In the genomic region with DNA sequence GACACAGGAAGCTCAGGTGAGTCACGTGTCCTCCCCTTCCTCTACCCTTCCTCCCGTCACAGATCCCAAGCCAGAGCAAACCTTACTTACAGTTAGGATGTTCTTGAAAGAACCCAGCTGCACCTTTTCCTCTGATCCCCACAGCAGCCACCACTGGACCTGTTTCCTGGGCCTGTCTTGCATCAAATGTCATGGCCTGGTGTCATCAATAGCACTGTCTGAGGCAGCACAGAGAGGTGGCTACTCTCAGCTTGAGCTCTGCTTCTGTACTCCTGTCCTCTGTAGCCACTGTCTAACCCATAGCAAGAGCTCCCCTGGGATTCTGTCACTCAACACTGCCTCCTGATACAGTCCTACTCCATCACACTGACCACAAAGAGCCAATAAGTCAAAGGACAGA, we compare ENCODE assay signal across 11 mouse cellular contexts. TPM values are rescaled to one million over a fixed set of nuclear protein-coding genes. Genes with fewer than 3 reads are reported as not detected.
A peak's percentile ranks its signal among the peaks of the same experiment; 100 is the strongest.
DNase-seq lines count a peak whose midpoint lies in the region; ATAC-seq and TF ChIP-seq lines count a peak whose summit lies in the region.
"Had no signal": no experiment of that assay in that cellular context is flagged by ENCODE, and none has a peak within 500 bp of the region (broad histone marks: within the 10 kb centered on the region; RNA-seq: fewer than 3 reads in every experiment).

No protein-coding gene starts in this region.

- WGBS in heart, embryonic 10.5 days = 41% methylated on average over 2 of the region's 2 CpGs
- 61% methylated on average over 2 of the region's 2 CpGs for WGBS in kidney, postnatal 0 days

- no peaks in the 10 kb centered on the region for H3K27me3 ChIP-seq in heart, embryonic 10.5 days (ENCODE audit: insufficient read depth, poor library complexity, severe bottlenecking)
- H3K27me3 ChIP-seq in kidney, postnatal 0 days (ENCODE audit: insufficient read depth, low read length) = no peaks in the 10 kb centered on the region
- H3K27me3 ChIP-seq: embryonic facial prominence, embryonic 15.5 days; neural tube, embryonic 15.5 days had no signal

- no peak for DNase-seq in heart, embryonic 10.5 days (ENCODE audit: low spot score)
- DNase-seq in heart, postnatal 10 days = no peak
- DNase-seq in kidney, postnatal 0 days (ENCODE audit: low spot score) = no peak
- DNase-seq in kidney, postnatal 36 days = no peak
- peak; percentile 14 for DNase-seq in CD4-positive helper T cell, adult 2 months (ENCODE audit: low read depth, low spot score)
- DNase-seq in induced T-regulatory cell, adult 2 months (ENCODE audit: low read depth) = peak; percentile 32
- DNase-seq in cerebellum, adult 9-10 months = no peak
- no peak for DNase-seq in retina, embryonic 14.5 days (ENCODE audit: low spot score)

- no peak overlapping the region for H3K4me3 ChIP-seq in heart, embryonic 10.5 days
- H3K4me3 ChIP-seq in kidney, postnatal 0 days (replicated peaks; ENCODE audit: low read depth, low read length) = no peak overlapping the region
- H3K4me3 ChIP-seq: embryonic facial prominence, embryonic 15.5 days; forebrain, embryonic 12.5 days; neural tube, embryonic 15.5 days had no signal

- intact Hi-C loops in heart, postnatal 10 days (cut with DNase I) = loop anchor here (2.0 kb wide), 1 partner anchor 19 kb away; no protein-coding TSS in a partner anchor

- H3K27ac ChIP-seq in heart, embryonic 10.5 days = peak overlapping the region; percentile 30
- H3K27ac ChIP-seq in kidney, postnatal 0 days = 0 out of 2 replicates have a peak overlapping the region, but pooled peaks have one; percentile 1

- TF ChIP-seq CTCF in kidney, postnatal 0 days (IDR thresholded peaks at IDR 0.05; ENCODE audit: low read depth) = no peak

- H3K4me2 ChIP-seq in kidney, postnatal 0 days (ENCODE audit: low read length) = no peak overlapping the region
- H3K4me2 ChIP-seq: embryonic facial prominence, embryonic 15.5 days; forebrain, embryonic 12.5 days; neural tube, embryonic 15.5 days had no signal

- H3K9ac ChIP-seq in kidney, postnatal 0 days (ENCODE audit: low read depth, low read length) = no peak overlapping the region
- H3K9ac ChIP-seq: embryonic facial prominence, embryonic 15.5 days; neural tube, embryonic 15.5 days had no signal

- H3K4me1 ChIP-seq in heart, embryonic 10.5 days = peaks cover 59% of the 10 kb centered on the region
- H3K4me1 ChIP-seq in kidney, postnatal 0 days (replicated peaks; ENCODE audit: insufficient read depth, low read length) = peaks cover 34% of the 10 kb centered on the region

- no peak for ATAC-seq in kidney, postnatal 0 days (replicated peaks; ENCODE audit: low FRiP score, low read depth)

- H3K36me3 ChIP-seq in heart, embryonic 10.5 days = peaks cover 4% of the 10 kb centered on the region; the same call in 1 of the 2 replicates
- H3K36me3 ChIP-seq in kidney, postnatal 0 days (ENCODE audit: insufficient read depth, low read length) = no peaks in the 10 kb centered on the region
- H3K36me3 ChIP-seq: forebrain, embryonic 12.5 days had no signal

- H3K9me3 ChIP-seq in heart, embryonic 10.5 days = no peaks in the 10 kb centered on the region
- no peaks in the 10 kb centered on the region for H3K9me3 ChIP-seq in kidney, postnatal 0 days (replicated peaks; ENCODE audit: low read length)
- H3K9me3 ChIP-seq: embryonic facial prominence, embryonic 15.5 days; forebrain, embryonic 12.5 days; neural tube, embryonic 15.5 days had no signal

RNA-seq across cellular contexts. Expression of a gene that starts 26.2 kb away (rescaled TPM):
- polyA plus RNA-seq in heart, embryonic 10.5 days (2016; fragmentation: Nextera tagmentation; extraction: Ambion mirVana) = 148 and 154 TPM in 2 replicates
- total RNA-seq in heart, postnatal 10 days (2021) = 100 to 1,000 TPM; 105 to 121 TPM
- polyA plus RNA-seq in kidney, postnatal 0 days (2015; fragmentation: Nextera tagmentation; extraction: Ambion mirVana) = 96.5 and 112 TPM in 2 replicates

Comparison
In these comparisons a context has a peak if more than half of its experiments do, and no peak if none do; other contexts are left out.
1. DNase-seq: peak in CD4-positive helper T cell, adult 2 months (single experiment) and induced T-regulatory cell, adult 2 months (single experiment); none in heart, embryonic 10.5 days (single experiment), heart, postnatal 10 days (0 of 2), kidney, postnatal 0 days (single experiment), kidney, postnatal 36 days (0 of 2), cerebellum, adult 9-10 months (single experiment) and retina, embryonic 14.5 days (single experiment).